Mouse (Mus musculus) E14TG2a.4 (cell line): ENCODE measurements around the gene Pfdn6.
"Not testable (repeated sequence)": the region's sequence is repeated elsewhere in the genome, so short reads cannot be mapped to it uniquely, and the experiment has no call there.

Source experiments
- CTCF ChIP-seq: conservative IDR thresholded peaks from 2 replicates; pipeline ENCODE4 v1.5.1; 2014; ENCODE audit warnings: low read length
- POU5F1 ChIP-seq: IDR thresholded peaks from 2 replicates; pipeline ENCODE4 v1.6.1; 2014; ENCODE audit warnings: low read length, borderline replicate concordance

GRCm38 (mm10) chr17:33904835-33905234 is 35.3 kb downstream of the Pfdn6 start, which contains the start of gene Platr17:
- not testable (repeated sequence) for TF ChIP-seq CTCF, POU5F1
